Mouse (Mus musculus) liver (tissue): ENCODE results near the gene Gjb2.
A peak's percentile ranks its signal among the peaks of the same experiment; 100 is the strongest.

Experiments used
- DNase-seq: peaks from one replicate; pipeline ENCODE4 v3.0.0-alpha.2; 2020; ENCODE audit warnings: mixed read lengths

Gene Gjb2

GRCm38 (mm10) chr14:57060052-57060451, 44.5 kb downstream of the Gjb2 start:
- DNase-seq, result peak; percentile 58

GRCm38 (mm10) chr14:57057563-57058321, 46.8 kb downstream of the Gjb2 start, which contains the start of gene Gja3:
Gene Gja3 (minus strand): TSS chr14:57058100.
- DNase-seq, result peak; percentile 22

GRCm38 (mm10) chr14:57057204-57057562, 47.3 kb downstream of the Gjb2 start:
- no peak for DNase-seq

- DNase-seq, result no peak
Observed at GRCm38 (mm10) chr14:57052713-57053112, 51.8 kb downstream of the Gjb2 start.
